Mouse (Mus musculus): ENCODE measurements around the gene Scfd2. TPM values are rescaled to one million over a fixed set of nuclear protein-coding genes. Genes with fewer than 3 reads are reported as not detected.
A peak's percentile ranks its signal among the peaks of the same experiment; 100 is the strongest.

The Scfd2 gene
- total RNA-seq (2022), result 10 to 100 TPM in 3 of 4 experiments, 1 to 10 TPM in 1; 8.4 to 11.9 (median 11.1) TPM

GRCm38 (mm10) chr5:74531630-74532280 lies at the start of gene Scfd2:
TSS of gene Scfd2 (minus strand) at chr5:74531759.
- DNase-seq (ENCODE audit: low spot score in 2 of 2), result peak; percentile 91

- no peak for DNase-seq (ENCODE audit: low spot score in 2 of 2)
These were observed 40.2 kb upstream of the Scfd2 start for GRCm38 (mm10) chr5:74571767-74572166.

GRCm38 (mm10) chr5:74561151-74561550 lies 29.6 kb upstream of the Scfd2 start:
- peak; percentile 5 to 32 for DNase-seq (ENCODE audit: low spot score in 2 of 2)

- DNase-seq (ENCODE audit: low spot score in 2 of 2), result no peak
These were observed 18.0 kb upstream of the Scfd2 start for GRCm38 (mm10) chr5:74549566-74549965.

GRCm38 (mm10) chr5:74545606-74546005 lies 14.0 kb upstream of the Scfd2 start:
- DNase-seq (ENCODE audit: low spot score in 2 of 2), result no peak

- no peak for DNase-seq (ENCODE audit: low spot score in 2 of 2)
These were observed 4.8 kb upstream of the Scfd2 start for GRCm38 (mm10) chr5:74536180-74536947.

GRCm38 (mm10) chr5:74535240-74536021 lies 3.9 kb upstream of the Scfd2 start, which contains the start of gene Fip1l1:
TSS of gene Fip1l1 (plus strand) at chr5:74535449.
- DNase-seq (ENCODE audit: low spot score in 2 of 2), result peak; percentile 71 to 82

GRCm38 (mm10) chr5:74530785-74531184 lies 774 bp downstream of the Scfd2 start:
- DNase-seq (ENCODE audit: low spot score in 2 of 2), result no peak

GRCm38 (mm10) chr5:74527025-74527424 lies 4.5 kb downstream of the Scfd2 start:
- DNase-seq (ENCODE audit: low spot score in 2 of 2), result no peak

GRCm38 (mm10) chr5:74511686-74512085 lies 19.9 kb downstream of the Scfd2 start:
- no peak for DNase-seq (ENCODE audit: low spot score in 2 of 2)

GRCm38 (mm10) chr5:74492705-74493104 lies 38.9 kb downstream of the Scfd2 start:
- no peak for DNase-seq (ENCODE audit: low spot score in 2 of 2)

- DNase-seq (ENCODE audit: low spot score in 2 of 2), result no peak
These were observed 46.9 kb downstream of the Scfd2 start for GRCm38 (mm10) chr5:74484646-74485045.

- no peak for DNase-seq (ENCODE audit: low spot score in 2 of 2)
These were observed 48.9 kb downstream of the Scfd2 start for GRCm38 (mm10) chr5:74482633-74483032.

GRCm38 (mm10) chr5:74482034-74482433 lies 49.5 kb downstream of the Scfd2 start:
- DNase-seq (ENCODE audit: low spot score in 2 of 2), result no peak

- DNase-seq (ENCODE audit: low spot score in 2 of 2), result no peak
These were observed 51.1 kb downstream of the Scfd2 start for GRCm38 (mm10) chr5:74480409-74480808.

- DNase-seq (ENCODE audit: low spot score in 2 of 2), result no peak
These were observed 51.6 kb downstream of the Scfd2 start for GRCm38 (mm10) chr5:74479947-74480346.

- DNase-seq (ENCODE audit: low spot score in 2 of 2), result no peak
These were observed 52.4 kb downstream of the Scfd2 start for GRCm38 (mm10) chr5:74479157-74479556.

GRCm38 (mm10) chr5:74476551-74476950 lies 55.0 kb downstream of the Scfd2 start:
- no peak for DNase-seq (ENCODE audit: low spot score in 2 of 2)

- no peak for DNase-seq (ENCODE audit: low spot score in 2 of 2)
These were observed 58.4 kb downstream of the Scfd2 start for GRCm38 (mm10) chr5:74473117-74473516.

GRCm38 (mm10) chr5:74470819-74471218 lies 60.7 kb downstream of the Scfd2 start:
- DNase-seq (ENCODE audit: low spot score in 2 of 2), result no peak

- no peak for DNase-seq (ENCODE audit: low spot score in 2 of 2)
These were observed 61.9 kb downstream of the Scfd2 start for GRCm38 (mm10) chr5:74469620-74470019.

GRCm38 (mm10) chr5:74467753-74468152 lies 63.8 kb downstream of the Scfd2 start:
- DNase-seq (ENCODE audit: low spot score in 2 of 2), result no peak

Measured in gastrocnemius, adult 8-10 months (tissue).